Mouse (Mus musculus) spleen, adult 2 months (tissue): ENCODE results near the gene Lyg2. TPM values are rescaled to one million over a fixed set of nuclear protein-coding genes. Genes with fewer than 3 reads are reported as not detected.

Source experiments
- DNase-seq, 2 experiments: peaks; one replicate each; pipeline versions ENCODE4 v3.0.0 to v3.0.0-alpha.2; 2012 to 2021; ENCODE audit warnings: low spot score in 2 of 2, low read depth in 1 of 2
- H3K27ac ChIP-seq: fragments of 200-500 bp; 2 replicates; pipeline ENCODE4 v1.5.1; 2012; ENCODE audit warnings: low read length, inconsistent platforms; ENCODE audit not compliant: insufficient read depth
- H3K27me3 ChIP-seq: fragments of 200-500 bp; 2 replicates; pipeline ENCODE4 v1.6.1; 2012; ENCODE audit warnings: mild to moderate bottlenecking, moderate library complexity, low read length, inconsistent platforms; ENCODE audit not compliant: control insufficient read depth, insufficient read depth
- H3K36me3 ChIP-seq: fragments of 200-500 bp; 2 replicates; pipeline ENCODE4 v1.6.1; 2012; ENCODE audit warnings: mild to moderate bottlenecking, low read length, inconsistent platforms; ENCODE audit not compliant: control insufficient read depth, insufficient read depth
- H3K4me1 ChIP-seq: fragments of 200-500 bp; 2 replicates; pipeline ENCODE4 v1.6.1; 2011; ENCODE audit warnings: inconsistent platforms; ENCODE audit not compliant: control insufficient read depth, insufficient read depth, insufficient read length
- H3K4me3 ChIP-seq: fragments of 200-500 bp; 2 replicates; pipeline ENCODE4 v1.5.1; 2011; ENCODE audit warnings: mild to moderate bottlenecking, inconsistent platforms; ENCODE audit not compliant: insufficient read depth, insufficient read length; ENCODE audit errors: extremely low read depth
- CTCF ChIP-seq: fragments of 200-500 bp; IDR thresholded peaks from 2 replicates; pipeline ENCODE4 v1.5.1; 2011; ENCODE audit warnings: mild to moderate bottlenecking, inconsistent platforms; ENCODE audit not compliant: insufficient read depth, insufficient read length, insufficient replicate concordance; ENCODE audit errors: extremely low read depth
- POLR2A ChIP-seq: fragments of 200-500 bp; IDR thresholded peaks from 2 replicates; pipeline ENCODE4 v1.6.1; 2011; ENCODE audit warnings: low read depth, low read length, inconsistent platforms
- WGBS: fragments of 180-500 bp; shearing (Covaris S2); methylation state at CpG from one replicate; pipeline ENCODE4 v1.1.7; 2018; 5-methylcytosine and 5-hydroxymethylcytosine counted together
- polyA plus RNA-seq: library from polyadenylated mRNA; depleted of rRNA; stranded (reverse); fragments of >200 nt; gene quantifications from 2 replicates; pipeline ENCODE4 v1.2.3, GENCODE M21; 2012

The Lyg2 gene
- polyA plus RNA-seq, 1 experiment, result not detected

DNA sequence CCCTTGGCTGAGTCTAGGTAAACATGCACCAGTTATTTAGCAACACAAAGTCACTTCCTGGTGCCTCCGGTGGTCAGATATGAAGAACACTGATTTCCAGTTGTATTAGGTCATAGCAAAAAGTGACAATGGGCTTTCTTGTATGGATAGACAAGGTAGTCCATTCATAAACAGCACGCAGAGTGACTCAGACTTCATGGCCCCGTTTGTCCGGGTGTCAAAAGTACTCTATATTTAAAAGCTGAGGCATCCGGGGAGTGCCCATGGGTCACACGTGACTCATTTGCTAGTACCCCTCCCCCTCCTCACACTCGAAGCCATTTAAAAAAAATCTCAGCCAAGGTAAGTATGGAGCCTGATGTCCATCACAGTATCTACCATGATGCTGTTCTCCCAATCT, 38.5 kb upstream of the Lyg2 start:
- Histone ChIP-seq H3K4me1 (no peaks in the 10 kb centered on the region), H3K4me3 (no peak overlapping the region), H3K27ac (no peak overlapping the region), H3K36me3 (no peaks in the 10 kb centered on the region), H3K27me3 (no peaks in the 10 kb centered on the region)
- 83% methylated on average over 7 of the region's 7 CpGs for WGBS
- DNase-seq, result no peak
- no peak for TF ChIP-seq POLR2A
- no peak for TF ChIP-seq CTCF

DNA sequence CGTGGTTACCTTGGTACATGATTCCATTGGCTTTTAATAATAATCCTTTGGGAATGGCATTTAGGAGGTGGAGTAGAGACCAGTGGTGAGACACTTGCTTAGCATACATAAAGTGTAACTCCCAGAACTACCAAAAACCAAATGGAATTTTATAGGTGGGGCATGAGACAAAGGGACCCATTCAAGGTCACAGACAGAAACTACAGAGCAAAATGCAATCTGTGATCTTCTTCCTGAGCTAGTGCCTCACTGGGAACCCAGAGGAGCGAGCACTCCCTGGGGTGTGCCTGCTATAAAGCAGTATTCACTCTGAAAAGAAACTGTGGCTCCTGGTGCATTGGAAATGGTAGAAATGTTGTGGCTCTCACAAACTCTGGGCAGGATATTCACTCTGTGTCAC, 32.6 kb upstream of the Lyg2 start:
- Histone ChIP-seq H3K4me3 (no peak overlapping the region), H3K27me3 (no peaks in the 10 kb centered on the region), H3K27ac (no peak overlapping the region), H3K36me3 (no peaks in the 10 kb centered on the region), H3K4me1 (no peaks in the 10 kb centered on the region)
- 75% methylated on average over 2 of the region's 2 CpGs for WGBS
- TF ChIP-seq CTCF (no peak), POLR2A (no peak)
- no peak for DNase-seq

DNA sequence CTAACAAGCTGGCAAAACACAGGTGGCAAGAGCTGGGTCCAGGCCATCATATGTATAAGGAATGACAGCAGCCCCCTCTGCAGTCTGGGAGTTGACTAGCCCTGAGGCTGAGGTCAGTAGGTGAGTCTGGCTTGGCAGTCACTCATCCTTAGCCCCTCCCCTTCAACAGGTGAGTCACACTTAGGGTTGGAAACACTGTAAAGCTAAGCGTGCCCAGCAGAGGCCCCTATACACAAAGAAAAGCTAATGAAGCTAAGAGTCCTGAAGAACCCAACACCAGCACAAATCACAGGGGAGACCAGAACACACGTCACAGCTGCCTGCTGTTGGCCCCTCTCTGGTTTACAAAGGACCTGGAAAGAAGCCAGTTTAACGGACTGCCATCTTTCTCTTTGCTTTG, 15.5 kb upstream of the Lyg2 start:
- no peak for DNase-seq
- no peaks in the 10 kb centered on the region for H3K4me1 ChIP-seq

GRCm38 (mm10) chr1:37925971-37926370, 9.7 kb upstream of the Lyg2 start:
- H3K4me1 ChIP-seq, result no peaks in the 10 kb centered on the region
- no peak overlapping the region for H3K4me3 ChIP-seq
- no peaks in the 10 kb centered on the region for H3K36me3 ChIP-seq
- TF ChIP-seq POLR2A (no peak), CTCF (no peak)
- H3K27ac ChIP-seq, result no peak overlapping the region
- WGBS, result 77% methylated on average over 8 of the region's 8 CpGs
- DNase-seq, result no peak
- no peaks in the 10 kb centered on the region for H3K27me3 ChIP-seq

More for the DNA sequence above, 15.5 kb upstream of the Lyg2 start:
- Histone ChIP-seq H3K4me3 (no peak overlapping the region), H3K36me3 (no peaks in the 10 kb centered on the region), H3K27ac (no peak overlapping the region), H3K27me3 (no peaks in the 10 kb centered on the region)
- TF ChIP-seq POLR2A (no peak), CTCF (no peak; the same call in 1 of the 2 replicates)
- 11% methylated on average over 3 of the region's 3 CpGs for WGBS

- WGBS, result 59% methylated on average over 8 of the region's 8 CpGs
- Histone ChIP-seq H3K27ac (no peak overlapping the region), H3K27me3 (no peaks in the 10 kb centered on the region), H3K4me3 (no peak overlapping the region), H3K4me1 (no peaks in the 10 kb centered on the region), H3K36me3 (no peaks in the 10 kb centered on the region)
- TF ChIP-seq POLR2A, result no peak
- no peak for TF ChIP-seq CTCF
- DNase-seq, result no peak
Measured at GRCm38 (mm10) chr1:37922536-37922935, 6.2 kb upstream of the Lyg2 start.

DNA sequence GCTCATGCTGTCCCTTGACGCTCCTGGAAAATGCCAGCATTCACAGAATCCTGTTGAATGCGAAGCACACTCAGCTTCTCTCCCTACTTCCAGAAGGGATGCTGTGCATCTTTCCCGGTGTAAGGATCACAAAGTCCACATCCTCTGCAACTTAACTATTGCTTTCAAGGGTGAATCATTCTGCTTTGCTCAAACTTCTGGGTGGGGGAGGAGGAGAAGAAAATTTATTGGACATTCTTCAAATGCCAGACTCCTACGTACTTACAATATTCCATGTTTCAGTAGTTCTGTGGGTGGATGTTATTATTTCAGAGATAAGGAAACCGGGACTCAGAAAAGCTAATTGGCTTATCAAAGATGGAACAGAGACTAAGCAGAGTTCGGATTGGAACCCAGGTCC, 1.8 kb upstream of the Lyg2 start:
- no peak overlapping the region for H3K4me3 ChIP-seq
- H3K36me3 ChIP-seq, result no peaks in the 10 kb centered on the region
- WGBS, result 81% methylated on average over 6 of the region's 6 CpGs
- no peaks in the 10 kb centered on the region for H3K4me1 ChIP-seq
- no peaks in the 10 kb centered on the region for H3K27me3 ChIP-seq
- no peak for DNase-seq
- TF ChIP-seq CTCF (no peak), POLR2A (no peak)
- H3K27ac ChIP-seq, result no peak overlapping the region

- no peak for DNase-seq
- TF ChIP-seq POLR2A (no peak), CTCF (no peak)
- Histone ChIP-seq H3K4me1 (no peaks in the 10 kb centered on the region), H3K36me3 (no peaks in the 10 kb centered on the region), H3K27me3 (no peaks in the 10 kb centered on the region), H3K27ac (no peak overlapping the region), H3K4me3 (no peak overlapping the region)
- WGBS, result 84% methylated on average over 13 of the region's 13 CpGs
Measured at GRCm38 (mm10) chr1:37917666-37918065, 1.4 kb upstream of the Lyg2 start.

GRCm38 (mm10) chr1:37912751-37913150, 3.5 kb downstream of the Lyg2 start:
- TF ChIP-seq CTCF (no peak), POLR2A (no peak)
- Histone ChIP-seq H3K36me3 (no peaks in the 10 kb centered on the region), H3K27me3 (no peaks in the 10 kb centered on the region), H3K4me1 (no peaks in the 10 kb centered on the region), H3K27ac (no peak overlapping the region), H3K4me3 (no peak overlapping the region)
- no peak for DNase-seq
- 80% methylated on average over 2 of the region's 2 CpGs for WGBS
